Mouse (Mus musculus): Measurements from ENCODE around the gene Med31. TPM values are rescaled to one million over a fixed set of nuclear protein-coding genes. Genes with fewer than 3 reads are reported as not detected.

The Med31 gene
- polyA plus RNA-seq, 1 experiment from 2014 or later = 16.7 TPM

Other genes with a start within 250 kb of the Med31 start
- gene Aipl1, start 178.1 kb downstream of the Med31 start, polyA plus RNA-seq (2016; fragmentation: Nextera tagmentation; extraction: Ambion mirVana) = 0.13 and 0.19 TPM in 2 replicates
- 43.2 and 44.2 TPM in 2 replicates for gene Pimreg, start 173.6 kb downstream of the Med31 start, polyA plus RNA-seq (2016; fragmentation: Nextera tagmentation; extraction: Ambion mirVana)
- 0.18 and 0.19 TPM in 2 replicates for gene Pitpnm3, start 79.8 kb downstream of the Med31 start, polyA plus RNA-seq (2016; fragmentation: Nextera tagmentation; extraction: Ambion mirVana)
- 0.05 and 0.07 TPM in 2 replicates for gene Gm43951, start 8.8 kb downstream of the Med31 start, polyA plus RNA-seq (2016; fragmentation: Nextera tagmentation; extraction: Ambion mirVana)
- gene 4933427D14Rik, start 8.1 kb downstream of the Med31 start, polyA plus RNA-seq (2016; fragmentation: Nextera tagmentation; extraction: Ambion mirVana) = 5.3 and 7.6 TPM in 2 replicates
- 95.4 and 96.6 TPM in 2 replicates for gene Txndc17, start 8.0 kb downstream of the Med31 start, polyA plus RNA-seq (2016; fragmentation: Nextera tagmentation; extraction: Ambion mirVana)
- gene Slc13a5, start 51.6 kb upstream of the Med31 start, polyA plus RNA-seq (2016; fragmentation: Nextera tagmentation; extraction: Ambion mirVana) = not detected in 2 replicates
- 2.2 and 2.4 TPM in 2 replicates for gene Xaf1, start 86.0 kb upstream of the Med31 start, polyA plus RNA-seq (2016; fragmentation: Nextera tagmentation; extraction: Ambion mirVana)
- not detected in 2 replicates for gene Fbxo39, start 98.9 kb upstream of the Med31 start, polyA plus RNA-seq (2016; fragmentation: Nextera tagmentation; extraction: Ambion mirVana)
- gene Tekt1, start 146.8 kb upstream of the Med31 start, polyA plus RNA-seq (2016; fragmentation: Nextera tagmentation; extraction: Ambion mirVana) = 0.08 and 0.12 TPM in 2 replicates
- 11.3 and 12.5 TPM in 2 replicates for gene Smtnl2, start 196.1 kb upstream of the Med31 start, polyA plus RNA-seq (2016; fragmentation: Nextera tagmentation; extraction: Ambion mirVana)
- gene Ggt6, start 219.9 kb upstream of the Med31 start, polyA plus RNA-seq (2016; fragmentation: Nextera tagmentation; extraction: Ambion mirVana) = 0.12 TPM in 1 of 2 replicates, not detected in the other
- gene Mybbp1a, start 225.8 kb upstream of the Med31 start, polyA plus RNA-seq (2016; fragmentation: Nextera tagmentation; extraction: Ambion mirVana) = 174 and 192 TPM in 2 replicates

All from liver, embryonic 12.5 days (tissue).